Mouse (Mus musculus): ENCODE measurements around the gene Gm13278. TPM values are rescaled to one million over a fixed set of nuclear protein-coding genes. Genes with fewer than 3 reads are reported as not detected.

Gene Gm13278
- polyA plus RNA-seq (2015; fragmentation: Nextera tagmentation; extraction: Ambion mirVana): not detected in 2 replicates

GRCm38 (mm10) chr4:88791250-88791649, at the start of gene Gm13278:
Gene Gm13278, plus strand, starts transcription at chr4:88791550.

GRCm38 (mm10) chr4:88754818-88755340, 36.5 kb upstream of the Gm13278 start, which contains the start of gene Gm13271:
Gene Gm13271, plus strand, starts transcription at chr4:88754868.

GRCm38 (mm10) chr4:88759610-88760268, 31.6 kb upstream of the Gm13278 start, which contains the start of gene Gm13283:
Gene Gm13283, plus strand, starts transcription at chr4:88760119.

GRCm38 (mm10) chr4:88773534-88773933, 17.8 kb upstream of the Gm13278 start, which contains the start of gene Gm13290:
Gene Gm13290, plus strand, starts transcription at chr4:88773834.

GRCm38 (mm10) chr4:88776622-88777021, 14.7 kb upstream of the Gm13278 start, which contains the start of gene Gm13289:
Gene Gm13289, plus strand, starts transcription at chr4:88776922.

GRCm38 (mm10) chr4:88779550-88779949, 11.8 kb upstream of the Gm13278 start, which contains the start of gene Gm13272:
Gene Gm13272, plus strand, starts transcription at chr4:88779850.

GRCm38 (mm10) chr4:88781831-88782230, 9.5 kb upstream of the Gm13278 start, which contains the start of gene Ifnz:
Gene Ifnz, plus strand, starts transcription at chr4:88782131.

GRCm38 (mm10) chr4:88785409-88785808, 5.9 kb upstream of the Gm13278 start, which contains the start of gene Gm13276:
Gene Gm13276, plus strand, starts transcription at chr4:88785709.

GRCm38 (mm10) chr4:88788402-88788801, 2.9 kb upstream of the Gm13278 start, which contains the start of gene Gm13277:
Gene Gm13277, plus strand, starts transcription at chr4:88788632.

GRCm38 (mm10) chr4:88793936-88794675, 2.8 kb downstream of the Gm13278 start, which contains the start of gene Gm13275:
Gene Gm13275, plus strand, starts transcription at chr4:88794487.

GRCm38 (mm10) chr4:88797097-88797496, 5.7 kb downstream of the Gm13278 start, which contains the start of gene Gm13279:
Gene Gm13279, plus strand, starts transcription at chr4:88797397.

GRCm38 (mm10) chr4:88799365-88799764, 8.0 kb downstream of the Gm13278 start, which contains the start of gene Gm13285:
Gene Gm13285, plus strand, starts transcription at chr4:88799665.

GRCm38 (mm10) chr4:88802954-88803353, 11.6 kb downstream of the Gm13278 start, which contains the start of gene Gm13287:
Gene Gm13287, plus strand, starts transcription at chr4:88803254.

GRCm38 (mm10) chr4:88805231-88805630, 13.9 kb downstream of the Gm13278 start, which contains the start of gene Gm13288:
Gene Gm13288, plus strand, starts transcription at chr4:88805531.

GRCm38 (mm10) chr4:88815928-88816327, 24.6 kb downstream of the Gm13278 start, which contains the start of gene Ifna7:
Gene Ifna7, plus strand, starts transcription at chr4:88816228.

GRCm38 (mm10) chr4:88819659-88820058, 28.3 kb downstream of the Gm13278 start, which contains the start of gene Ifna11:
Gene Ifna11, plus strand, starts transcription at chr4:88819959.

GRCm38 (mm10) chr4:88827116-88827515, 35.8 kb downstream of the Gm13278 start, which contains the start of gene Ifna6:
Gene Ifna6, plus strand, starts transcription at chr4:88827416.

GRCm38 (mm10) chr4:88835225-88835624, 43.9 kb downstream of the Gm13278 start, which contains the start of gene Ifna5:
Gene Ifna5, plus strand, starts transcription at chr4:88835525.

GRCm38 (mm10) chr4:88841438-88841911, 50.1 kb downstream of the Gm13278 start, which contains the start of gene Ifna4:
Gene Ifna4, plus strand, starts transcription at chr4:88841861.

